Mouse (Mus musculus) embryonic facial prominence, embryonic 11.5 days (tissue): ENCODE measurements around the gene Clns1a. TPM values are rescaled to one million over a fixed set of nuclear protein-coding genes. Genes with fewer than 3 reads are reported as not detected.

ENCODE experiments used
- ATAC-seq: fragments of 200-750 bp; cut with Nextera tagmentation; replicated peaks from 2 replicates; pipeline ENCODE4 v1.8.0; 2017; ENCODE audit warnings: low read depth; ENCODE audit not compliant: insufficient number of reproducible peaks, low FRiP score, low TSS enrichment
- DNase-seq: peaks from one replicate; pipeline ENCODE4 v3.0.0-alpha.2; 2015; ENCODE audit warnings: low spot score
- H3K27ac ChIP-seq: fragments of 300-500 bp; sonication (generic); replicated peaks from 2 replicates; pipeline ENCODE4 v1.5.1; 2014; ENCODE audit warnings: mild to moderate bottlenecking, low read depth, low read length, control low read depth
- H3K27me3 ChIP-seq: fragments of 300-500 bp; sonication (generic); 2 replicates; pipeline ENCODE4 v1.6.1; 2014; ENCODE audit warnings: mild to moderate bottlenecking, low read length, moderate library complexity, mixed read lengths; ENCODE audit not compliant: control insufficient read depth, insufficient read depth
- H3K36me3 ChIP-seq: fragments of 300-500 bp; sonication (generic); replicated peaks from 2 replicates; pipeline ENCODE4 v1.6.1; 2014; ENCODE audit warnings: low read depth, mild to moderate bottlenecking, low read length, moderate library complexity, mixed read lengths; ENCODE audit not compliant: control insufficient read depth, insufficient read depth
- H3K4me1 ChIP-seq: fragments of 300-500 bp; sonication (generic); 2 replicates; pipeline ENCODE4 v1.6.1; 2014; ENCODE audit warnings: low read length, mixed read lengths; ENCODE audit not compliant: control insufficient read depth, insufficient read depth
- H3K4me2 ChIP-seq: fragments of 300-500 bp; sonication (generic); 2 replicates; pipeline ENCODE4 v1.6.1; 2014; ENCODE audit warnings: low read depth, mild to moderate bottlenecking, control low read depth, low read length, moderate library complexity
- H3K4me3 ChIP-seq: fragments of 300-500 bp; sonication (generic); 2 replicates; pipeline ENCODE4 v1.5.1; 2014; ENCODE audit warnings: low read depth, low read length, control low read depth
- H3K9ac ChIP-seq: fragments of 300-500 bp; sonication (generic); replicated peaks from 2 replicates; pipeline ENCODE4 v1.6.1; 2014; ENCODE audit warnings: mild to moderate bottlenecking, control low read depth, low read length
- H3K9me3 ChIP-seq: fragments of 300-500 bp; sonication (generic); replicated peaks from 2 replicates; pipeline ENCODE4 v1.6.1; 2016; ENCODE audit warnings: mild to moderate bottlenecking, low read length, inconsistent platforms, mixed read lengths; ENCODE audit not compliant: control insufficient read depth
- WGBS: fragments of 180-500 bp; shearing (Covaris S2); extraction: QIAGEN DNeasy Blood & Tissue Kit; methylation state at CpG from one replicate; pipeline ENCODE4 v1.1.7; 2014; 5-methylcytosine and 5-hydroxymethylcytosine counted together
- polyA plus RNA-seq: library from polyadenylated mRNA; unstranded; fragments of >200 nt; fragmentation: Nextera tagmentation; extraction: Ambion mirVana; gene quantifications from 2 replicates; pipeline ENCODE4 v1.2.1, GENCODE M21; 2014

Clns1a gene
- polyA plus RNA-seq, 1 experiment from 2014 or later = 293 TPM

DNA sequence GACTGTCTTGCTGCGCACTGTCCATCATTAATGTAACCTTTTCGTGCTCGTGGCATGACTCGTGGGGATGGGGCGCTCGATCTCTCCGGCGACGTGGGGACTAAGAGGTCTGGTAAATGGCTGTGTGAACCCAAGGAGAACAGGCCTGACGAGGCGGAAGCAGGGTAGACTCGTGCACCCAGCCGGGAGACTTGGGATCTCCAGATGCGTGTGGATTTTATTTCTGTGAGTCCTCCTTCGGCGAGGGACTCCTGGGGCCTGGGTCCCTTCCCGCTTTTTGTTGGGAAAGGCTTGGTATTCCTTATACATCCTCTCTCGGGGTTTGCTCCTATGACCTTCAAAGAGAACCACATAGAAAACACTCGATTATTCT is 315 bp upstream of the Clns1a start:
- peak overlapping the region; percentile 95 for H3K9ac ChIP-seq
- WGBS = 34% methylated on average over 19 of the region's 19 CpGs
- H3K4me1 ChIP-seq = no peaks in the 10 kb centered on the region
- peak; percentile 70 for ATAC-seq
- H3K27me3 ChIP-seq = no peaks in the 10 kb centered on the region
- peak overlapping the region; percentile 52 for H3K4me2 ChIP-seq
- H3K4me3 ChIP-seq = peak overlapping the region; percentile 97
- DNase-seq = no peak
- peak overlapping the region; percentile 59; the same call in 1 of the 2 replicates for H3K27ac ChIP-seq
- no peaks in the 10 kb centered on the region; the same call in 1 of the 2 replicates for H3K36me3 ChIP-seq
- no peaks in the 10 kb centered on the region for H3K9me3 ChIP-seq

DNA sequence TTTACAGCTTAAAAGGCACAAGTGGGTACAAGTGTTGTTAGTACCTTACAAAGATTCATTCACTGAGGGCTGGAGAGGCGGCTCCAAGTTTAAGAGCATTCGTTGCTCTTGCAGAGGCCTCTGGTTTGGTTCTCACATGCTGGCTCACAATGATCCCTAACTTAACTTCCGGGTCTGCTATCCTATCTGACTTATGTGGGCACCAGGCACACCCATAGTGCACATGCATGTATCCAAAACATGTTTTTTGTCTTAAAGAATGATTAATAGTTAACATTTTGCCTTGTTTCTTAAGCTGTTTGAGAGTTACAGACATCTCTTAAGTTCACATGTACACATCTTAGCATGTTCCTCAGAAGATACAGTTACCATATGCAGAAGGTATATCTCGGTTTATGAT is 3.7 kb downstream of the Clns1a start:
- Histone ChIP-seq H3K9me3 (no peaks in the 10 kb centered on the region), H3K27me3 (no peaks in the 10 kb centered on the region), H3K9ac (no peak overlapping the region), H3K4me3 (no peak overlapping the region), H3K4me1 (no peaks in the 10 kb centered on the region), H3K36me3 (no peaks in the 10 kb centered on the region; the same call in 1 of the 2 replicates), H3K4me2 (no peak overlapping the region), H3K27ac (no peak overlapping the region)
- no peak for ATAC-seq
- 88% methylated on average over 4 of the region's 4 CpGs for WGBS
- no peak for DNase-seq

DNA sequence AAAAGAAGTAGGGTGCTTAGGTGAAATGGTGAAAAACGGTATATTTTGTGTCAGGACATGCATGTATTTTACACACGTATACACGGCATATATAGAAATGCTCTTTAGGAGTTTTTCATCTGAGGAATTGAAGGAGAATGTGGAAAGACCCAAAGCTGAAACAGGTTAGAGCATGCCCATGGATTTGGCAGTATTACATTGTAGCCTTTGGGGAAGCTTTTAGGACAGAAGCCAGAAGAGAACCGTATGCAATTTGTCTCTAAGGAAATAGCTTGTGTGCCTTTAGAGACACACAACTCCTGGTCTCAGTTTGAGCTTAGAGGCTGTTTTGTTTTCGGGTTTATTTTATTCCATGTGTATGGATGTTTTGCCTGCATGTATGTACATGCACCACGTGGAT is 4.7 kb downstream of the Clns1a start:
- Histone ChIP-seq H3K27ac (no peak overlapping the region), H3K36me3 (no peaks in the 10 kb centered on the region; the same call in 1 of the 2 replicates), H3K4me2 (no peak overlapping the region), H3K4me1 (no peaks in the 10 kb centered on the region), H3K27me3 (no peaks in the 10 kb centered on the region), H3K9me3 (no peaks in the 10 kb centered on the region), H3K4me3 (no peak overlapping the region), H3K9ac (no peak overlapping the region)
- WGBS = 84% methylated on average over 6 of the region's 6 CpGs
- ATAC-seq (no peak), DNase-seq (peak; percentile 12)

DNA sequence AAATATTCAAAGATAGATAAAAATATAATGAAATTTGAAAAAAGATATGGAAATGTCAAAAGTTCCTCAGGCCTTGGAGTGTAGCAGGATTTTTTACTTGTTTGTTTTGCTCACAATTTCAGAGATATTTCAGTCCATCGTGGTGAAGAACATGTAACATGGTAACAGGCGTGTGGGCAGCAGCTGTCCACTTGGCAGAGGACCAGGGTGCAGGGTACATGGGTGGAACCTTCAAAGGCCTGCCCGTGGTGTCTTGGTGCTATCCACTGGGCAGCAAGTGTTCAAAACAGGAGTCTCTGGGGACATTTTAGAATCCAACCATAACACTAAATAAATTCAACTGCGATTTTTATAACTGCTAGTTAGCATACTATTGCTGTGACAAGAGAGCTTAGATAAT is 10.7 kb downstream of the Clns1a start:
- no peaks in the 10 kb centered on the region for H3K4me1 ChIP-seq
- WGBS = 93% methylated on average over 4 of the region's 4 CpGs
- H3K27ac ChIP-seq = no peak overlapping the region
- ATAC-seq (no peak), DNase-seq (no peak)
- H3K27me3 ChIP-seq = no peaks in the 10 kb centered on the region
- H3K9ac ChIP-seq = no peak overlapping the region
- no peak overlapping the region for H3K4me3 ChIP-seq
- no peaks in the 10 kb centered on the region; the same call in 1 of the 2 replicates for H3K36me3 ChIP-seq
- H3K9me3 ChIP-seq = no peaks in the 10 kb centered on the region
- H3K4me2 ChIP-seq = no peak overlapping the region

DNA sequence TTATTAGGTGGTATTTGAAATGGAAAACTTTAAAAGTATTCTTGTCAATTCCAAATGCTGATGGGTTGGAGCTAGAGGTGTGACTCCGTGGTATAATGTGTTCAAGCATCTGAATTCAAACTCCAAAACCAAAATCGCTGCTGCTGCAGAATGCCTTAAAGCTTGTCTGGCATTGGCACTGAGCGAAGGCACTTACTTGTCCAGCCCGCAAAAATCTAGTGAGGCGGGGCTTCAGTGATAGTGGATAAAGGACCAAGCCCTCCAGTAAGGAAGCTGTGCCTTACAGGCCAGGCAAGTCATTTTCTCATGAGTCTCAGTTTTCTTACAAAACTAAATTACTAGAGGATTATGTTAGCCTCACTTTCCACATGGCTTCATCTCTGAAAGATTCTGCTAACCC is 11.4 kb downstream of the Clns1a start:
- no peak overlapping the region for H3K27ac ChIP-seq
- H3K36me3 ChIP-seq = peaks cover 3% of the 10 kb centered on the region
- no peaks in the 10 kb centered on the region for H3K9me3 ChIP-seq
- no peak overlapping the region for H3K4me2 ChIP-seq
- H3K4me3 ChIP-seq = no peak overlapping the region
- no peaks in the 10 kb centered on the region for H3K27me3 ChIP-seq
- no peak overlapping the region for H3K9ac ChIP-seq
- no peak for ATAC-seq
- no peaks in the 10 kb centered on the region for H3K4me1 ChIP-seq
- 94% methylated on average over 5 of the region's 5 CpGs for WGBS
- DNase-seq = no peak

DNA sequence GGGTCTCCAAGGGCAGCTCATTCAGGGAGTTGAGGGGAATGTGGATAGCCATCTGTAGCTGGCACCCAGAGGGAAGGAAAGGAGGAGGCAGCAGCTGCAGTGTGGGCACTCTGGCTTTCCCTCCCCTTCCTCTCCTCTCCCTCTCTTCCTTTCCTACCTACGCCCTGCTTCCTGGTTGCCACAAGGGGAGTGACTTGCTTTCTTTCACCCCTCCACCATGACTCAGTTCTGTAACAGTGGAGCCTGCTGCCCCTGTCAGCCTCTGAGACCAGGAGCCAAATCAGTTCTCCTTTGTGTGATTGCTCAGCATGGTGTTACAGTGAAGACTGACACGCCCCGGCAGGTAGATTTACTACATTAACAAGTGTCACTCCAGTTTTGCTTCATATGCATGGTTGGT is 12.8 kb downstream of the Clns1a start:
- Histone ChIP-seq H3K4me2 (no peak overlapping the region), H3K27me3 (no peaks in the 10 kb centered on the region), H3K4me3 (no peak overlapping the region), H3K27ac (no peak overlapping the region), H3K9me3 (no peaks in the 10 kb centered on the region), H3K36me3 (peaks cover 5% of the 10 kb centered on the region), H3K9ac (no peak overlapping the region), H3K4me1 (no peaks in the 10 kb centered on the region)
- WGBS = 82% methylated on average over 3 of the region's 3 CpGs
- ATAC-seq = no peak
- DNase-seq = no peak

DNA sequence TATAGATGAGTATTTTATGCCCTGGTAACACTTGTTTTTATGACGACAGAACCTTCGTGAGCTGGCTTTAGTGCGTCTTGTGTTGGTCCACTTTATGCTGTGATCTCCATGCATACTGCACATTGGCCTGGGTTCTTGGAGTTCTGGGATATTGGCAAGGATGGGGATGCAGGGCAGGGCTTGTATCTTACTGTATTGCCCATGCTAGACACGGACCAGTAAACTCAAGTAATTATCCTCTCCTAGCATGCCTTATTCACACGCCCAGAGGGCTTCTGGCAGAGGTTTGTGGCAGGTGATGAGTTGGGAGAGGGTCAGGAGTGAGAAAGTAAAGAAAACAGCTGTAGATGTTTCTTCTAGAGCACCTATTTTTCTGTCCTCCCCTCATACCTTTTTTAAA is 18.2 kb downstream of the Clns1a start:
- Histone ChIP-seq H3K27me3 (no peaks in the 10 kb centered on the region), H3K4me1 (no peaks in the 10 kb centered on the region), H3K4me2 (no peak overlapping the region), H3K9me3 (no peaks in the 10 kb centered on the region), H3K36me3 (peaks cover 13% of the 10 kb centered on the region), H3K9ac (no peak overlapping the region), H3K27ac (no peak overlapping the region), H3K4me3 (no peak overlapping the region)
- WGBS = 94% methylated on average over 5 of the region's 5 CpGs
- ATAC-seq (no peak), DNase-seq (no peak)

DNA sequence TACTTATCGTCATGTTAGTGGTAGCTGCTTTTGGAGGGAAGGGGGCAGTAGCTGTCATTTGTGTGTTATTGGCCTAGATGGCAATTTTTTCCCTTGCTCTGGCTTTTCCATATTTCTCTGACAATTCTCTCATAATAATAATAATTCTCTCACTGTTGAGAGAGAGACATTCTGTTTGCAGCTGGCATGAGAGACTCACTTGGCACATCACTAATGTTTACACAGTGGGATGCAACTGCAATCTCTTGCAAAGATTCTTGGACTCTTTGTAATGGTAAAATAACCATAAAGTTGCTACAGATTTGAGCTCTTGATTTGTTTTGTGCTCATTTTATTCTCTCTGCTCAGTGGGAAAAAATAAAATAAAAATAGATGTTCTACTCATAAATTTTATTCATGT is 20.9 kb downstream of the Clns1a start:
- WGBS = 81% methylated on average over 1 of the region's 1 CpGs
- DNase-seq (no peak), ATAC-seq (no peak)
- Histone ChIP-seq H3K27ac (no peak overlapping the region), H3K9me3 (no peaks in the 10 kb centered on the region), H3K9ac (no peak overlapping the region), H3K4me1 (no peaks in the 10 kb centered on the region), H3K36me3 (peaks cover 13% of the 10 kb centered on the region), H3K4me2 (no peak overlapping the region), H3K4me3 (no peak overlapping the region), H3K27me3 (no peaks in the 10 kb centered on the region)
